Mouse (Mus musculus): Measurements from ENCODE around the gene Rnf225. TPM values are rescaled to one million over a fixed set of nuclear protein-coding genes. Genes with fewer than 3 reads are reported as not detected.
"Not testable (repeated sequence)": the region's sequence is repeated elsewhere in the genome, so short reads cannot be mapped to it uniquely, and the experiment has no call there.

Gene Rnf225
- total RNA-seq (2014; rRNA removed) (0.09 and 0.47 TPM in 2 replicates), polyA plus RNA-seq (2012; rRNA removed) (0.45 and 0.65 TPM in 2 replicates)

- Histone ChIP-seq H3K36me3 (ENCODE audit: control insufficient read depth, insufficient read depth, low read length) (peaks cover 31% of the 10 kb centered on the region), H3K27ac (replicated peaks; ENCODE audit: insufficient read depth, low read depth, low read length) (no peak within 1 kb of the TSS), H3K79me2 (ENCODE audit: control insufficient read depth, insufficient read depth, low read length) (peaks cover 5% of the 10 kb centered on the region; the same call in 1 of the 2 replicates), H3K27me3 (ENCODE audit: control insufficient read depth, insufficient read depth, low read length) (no peaks in the 10 kb centered on the region), H3K4me1 (ENCODE audit: control insufficient read depth, insufficient read depth, low read length) (peaks cover 23% of the 10 kb centered on the region), H3K4me3 (ENCODE audit: insufficient read depth, low read depth, low read length) (peak within 1 kb of the TSS; percentile 1; the same call in 1 of the 2 replicates), H3K9ac (ENCODE audit: low read depth, low read length) (peak within 1 kb of the TSS; percentile 53)
- TF ChIP-seq CTCF (IDR thresholded peaks at IDR 0.05; ENCODE audit: low read depth, low read length), result no peak
- TF ChIP-seq POLR2A (IDR thresholded peaks at IDR 0.05; ENCODE audit: extremely low read depth, insufficient read depth, low read length), result no peak
- DNase-seq (ENCODE audit: extremely low read depth, low read depth, low spot score), result no peak
- 58% methylated on average over 8 of the region's 8 CpGs for WGBS
These were observed at the start of gene Rnf225 for GRCm38 (mm10) chr7:12927191-12927680. Gene Rnf225, plus strand, starts transcription at chr7:12927416.

- no peaks in the 10 kb centered on the region for H3K79me2 ChIP-seq (ENCODE audit: control insufficient read depth, insufficient read depth, low read length)
- H3K9ac ChIP-seq (ENCODE audit: low read depth, low read length), result no peak overlapping the region
- H3K27ac ChIP-seq (replicated peaks; ENCODE audit: insufficient read depth, low read depth, low read length), result no peak overlapping the region
- H3K36me3 ChIP-seq (ENCODE audit: control insufficient read depth, insufficient read depth, low read length), result peaks cover under 1% of the 10 kb centered on the region; the same call in 1 of the 2 replicates
- no peak for DNase-seq (ENCODE audit: extremely low read depth, low read depth, low spot score)
- peaks cover 4% of the 10 kb centered on the region for H3K4me1 ChIP-seq (ENCODE audit: control insufficient read depth, insufficient read depth, low read length)
- no peak overlapping the region for H3K4me3 ChIP-seq (ENCODE audit: insufficient read depth, low read depth, low read length)
- no peaks in the 10 kb centered on the region for H3K27me3 ChIP-seq (ENCODE audit: control insufficient read depth, insufficient read depth, low read length)
- TF ChIP-seq CTCF (IDR thresholded peaks at IDR 0.05; ENCODE audit: low read depth, low read length), result no peak
- no peak for TF ChIP-seq POLR2A (IDR thresholded peaks at IDR 0.05; ENCODE audit: extremely low read depth, insufficient read depth, low read length)
These were observed 47.2 kb upstream of the Rnf225 start for GRCm38 (mm10) chr7:12880036-12880435.

DNA sequence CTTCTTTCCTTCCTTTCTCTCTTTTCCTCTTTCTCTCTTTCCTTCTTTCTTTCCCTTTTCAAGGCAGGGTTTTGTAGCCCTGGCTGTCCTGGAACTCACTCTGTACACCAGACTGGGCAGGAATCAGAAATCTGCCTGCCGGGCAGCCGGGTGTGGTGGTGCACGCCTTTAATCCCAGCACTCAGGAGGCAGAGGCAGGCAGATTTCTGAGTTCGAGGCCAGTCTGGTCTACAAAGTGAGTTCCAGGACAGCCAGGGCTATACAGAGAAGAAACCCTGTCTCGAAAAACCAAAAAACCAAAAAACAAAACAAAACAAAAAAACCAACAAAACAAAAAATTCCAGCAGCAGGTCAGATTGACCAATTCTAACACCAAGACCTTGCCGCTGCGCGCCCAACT, 46.7 kb upstream of the Rnf225 start:
- H3K27ac ChIP-seq (replicated peaks; ENCODE audit: insufficient read depth, low read depth, low read length); H3K27me3 ChIP-seq (ENCODE audit: control insufficient read depth, insufficient read depth, low read length); H3K4me1 ChIP-seq (ENCODE audit: control insufficient read depth, insufficient read depth, low read length); H3K79me2 ChIP-seq (ENCODE audit: control insufficient read depth, insufficient read depth, low read length); H3K36me3 ChIP-seq (ENCODE audit: control insufficient read depth, insufficient read depth, low read length); H3K9ac ChIP-seq (ENCODE audit: low read depth, low read length); DNase-seq (ENCODE audit: extremely low read depth, low read depth, low spot score): not testable (repeated sequence)
- H3K4me3 ChIP-seq (ENCODE audit: insufficient read depth, low read depth, low read length), result peak overlapping the region; percentile 35; the same call in 1 of the 2 replicates
- WGBS, result 41% methylated on average over 8 of the region's 8 CpGs

DNA sequence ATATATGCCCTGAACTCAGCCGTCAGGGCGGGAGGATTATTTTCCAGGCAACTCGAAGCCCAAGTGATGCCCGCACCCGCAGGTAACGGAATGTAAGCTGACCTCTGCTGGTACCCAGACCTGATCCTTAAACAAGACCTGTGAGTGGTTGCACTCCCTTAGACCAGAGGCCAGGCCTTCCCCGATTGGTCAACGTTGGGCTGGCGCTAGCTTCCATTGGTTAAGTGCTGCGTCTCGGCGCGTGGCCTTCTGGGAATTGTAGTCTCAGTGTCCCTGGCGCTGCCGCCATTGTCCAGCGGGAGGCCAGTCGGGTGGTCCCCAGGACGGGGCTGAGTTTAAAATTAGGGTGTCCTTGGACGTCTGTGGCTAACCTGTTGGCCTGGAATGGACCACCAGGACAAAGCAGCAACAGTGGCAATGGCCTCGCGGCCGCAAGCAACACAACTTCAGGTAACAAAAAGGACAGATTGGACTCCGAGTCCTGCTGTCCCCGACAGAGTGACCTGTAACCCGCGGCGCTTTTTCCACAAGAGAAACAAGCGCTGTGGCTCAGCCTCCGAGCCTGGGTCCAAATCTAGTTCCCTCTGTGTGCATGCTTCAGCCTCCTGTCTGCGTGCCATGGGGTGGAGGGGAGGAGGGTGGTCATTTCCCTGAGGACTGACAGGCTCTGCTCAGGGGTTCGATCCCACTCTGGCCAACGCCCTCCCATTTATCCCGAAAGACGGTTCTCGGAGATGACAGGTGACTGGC, 46.1 kb upstream of the Rnf225 start, which contains the start of gene Zfp128:
Zfp128 (plus strand) TSS at position 267 of the 750 bp plus-strand sequence.
- Histone ChIP-seq H3K27ac (replicated peaks; ENCODE audit: insufficient read depth, low read depth, low read length) (peak within 1 kb of the TSS; percentile 22), H3K27me3 (ENCODE audit: control insufficient read depth, insufficient read depth, low read length) (no peaks in the 10 kb centered on the region), H3K4me1 (ENCODE audit: control insufficient read depth, insufficient read depth, low read length) (peaks cover 4% of the 10 kb centered on the region), H3K79me2 (ENCODE audit: control insufficient read depth, insufficient read depth, low read length) (no peaks in the 10 kb centered on the region), H3K36me3 (ENCODE audit: control insufficient read depth, insufficient read depth, low read length) (peaks cover 8% of the 10 kb centered on the region; the same call in 1 of the 2 replicates), H3K9ac (ENCODE audit: low read depth, low read length) (peak within 1 kb of the TSS; percentile 72), H3K4me3 (ENCODE audit: insufficient read depth, low read depth, low read length) (peak within 1 kb of the TSS; percentile 67)
- WGBS, result under 1% methylated on average over 35 of the region's 35 CpGs
- peak; percentile 96 for DNase-seq (ENCODE audit: extremely low read depth, low read depth, low spot score)
- TF ChIP-seq POLR2A (IDR thresholded peaks at IDR 0.05; ENCODE audit: extremely low read depth, insufficient read depth, low read length) (no peak), CTCF (IDR thresholded peaks at IDR 0.05; ENCODE audit: low read depth, low read length) (peak; percentile 7; the same call in 1 of the 2 replicates)

DNA sequence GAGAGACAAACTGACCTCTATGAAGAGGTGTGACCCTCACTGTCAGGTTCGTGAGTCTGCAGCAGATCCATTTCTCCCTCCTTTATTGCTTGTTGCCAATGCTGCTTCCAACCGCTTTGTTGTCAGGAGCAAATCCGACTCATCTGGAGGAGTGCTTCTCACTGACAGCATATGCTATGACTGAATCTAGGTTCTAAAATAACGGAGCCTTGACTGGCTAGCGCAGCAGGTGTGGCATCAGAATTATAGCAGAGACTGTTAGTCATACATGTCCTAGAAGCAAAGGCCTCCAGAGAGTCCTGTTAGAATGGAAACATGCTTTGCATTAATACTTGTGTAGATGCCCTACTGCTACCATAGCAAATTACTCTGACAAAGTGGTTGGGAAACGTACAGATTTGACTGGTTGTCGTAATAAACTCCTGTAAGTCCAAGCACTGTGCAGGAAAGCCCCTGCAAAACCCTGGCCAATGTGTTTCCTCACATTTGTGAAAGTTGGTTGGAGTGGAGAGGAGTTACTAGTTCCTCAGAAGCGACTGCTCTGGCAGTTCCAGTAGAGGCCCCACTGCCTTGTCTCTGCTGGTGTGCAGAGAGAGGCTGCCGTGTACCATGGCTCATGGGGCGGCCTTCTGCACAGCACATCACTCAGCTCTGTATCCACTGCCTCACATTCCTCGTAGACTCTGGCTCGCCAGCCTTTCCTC, 40.5 kb upstream of the Rnf225 start:
- no peak overlapping the region for H3K4me3 ChIP-seq (ENCODE audit: insufficient read depth, low read depth, low read length)
- no peak overlapping the region for H3K27ac ChIP-seq (replicated peaks; ENCODE audit: insufficient read depth, low read depth, low read length)
- 95% methylated on average over 12 of the region's 12 CpGs for WGBS
- H3K27me3 ChIP-seq (ENCODE audit: control insufficient read depth, insufficient read depth, low read length), result no peaks in the 10 kb centered on the region
- no peak overlapping the region for H3K9ac ChIP-seq (ENCODE audit: low read depth, low read length)
- peaks cover 33% of the 10 kb centered on the region for H3K36me3 ChIP-seq (ENCODE audit: control insufficient read depth, insufficient read depth, low read length)
- no peak for TF ChIP-seq CTCF (IDR thresholded peaks at IDR 0.05; ENCODE audit: low read depth, low read length)
- no peak for TF ChIP-seq POLR2A (IDR thresholded peaks at IDR 0.05; ENCODE audit: extremely low read depth, insufficient read depth, low read length)
- H3K79me2 ChIP-seq (ENCODE audit: control insufficient read depth, insufficient read depth, low read length), result no peaks in the 10 kb centered on the region
- peaks cover under 1% of the 10 kb centered on the region for H3K4me1 ChIP-seq (ENCODE audit: control insufficient read depth, insufficient read depth, low read length)
- DNase-seq (ENCODE audit: extremely low read depth, low read depth, low spot score), result no peak
